Mouse (Mus musculus): ENCODE data around the gene Gnai1. TPM values are rescaled to one million over a fixed set of nuclear protein-coding genes. Genes with fewer than 3 reads are reported as not detected.

The Gnai1 gene
- polyA plus RNA-seq, 1 experiment from 2014 or later = 20.7 TPM

- Histone ChIP-seq H3K9me3 (ENCODE audit: control insufficient read depth, low read depth, low read length) (no peaks in the 10 kb centered on the region), H3K27me3 (ENCODE audit: control insufficient read depth, insufficient read depth, low read length) (no peaks in the 10 kb centered on the region), H3K4me3 (ENCODE audit: low read depth, low read length) (no peak overlapping the region), H3K4me1 (ENCODE audit: control insufficient read depth, insufficient read depth, low read length) (no peaks in the 10 kb centered on the region), H3K4me2 (replicated peaks; ENCODE audit: low read depth, low read length) (no peak overlapping the region), H3K9ac (replicated peaks; ENCODE audit: low read depth, low read length) (no peak overlapping the region), H3K36me3 (ENCODE audit: control insufficient read depth, insufficient read depth, low read length) (no peaks in the 10 kb centered on the region), H3K27ac (ENCODE audit: low read length) (no peak overlapping the region)
- ATAC-seq (ENCODE audit: insufficient number of reproducible peaks, insufficient read depth, low FRiP score, low read depth) = no peak
- WGBS = 83% methylated on average over 4 of the region's 4 CpGs
Measured at GRCm38 (mm10) chr5:18318846-18319245, 41.3 kb downstream of the Gnai1 start.

- Histone ChIP-seq H3K27me3 (ENCODE audit: control insufficient read depth, insufficient read depth, low read length) (no peaks in the 10 kb centered on the region), H3K36me3 (ENCODE audit: control insufficient read depth, insufficient read depth, low read length) (no peaks in the 10 kb centered on the region; the same call in 1 of the 2 replicates), H3K4me3 (ENCODE audit: low read depth, low read length) (no peak overlapping the region), H3K4me2 (replicated peaks; ENCODE audit: low read depth, low read length) (no peak overlapping the region), H3K4me1 (ENCODE audit: control insufficient read depth, insufficient read depth, low read length) (no peaks in the 10 kb centered on the region), H3K9ac (replicated peaks; ENCODE audit: low read depth, low read length) (no peak overlapping the region), H3K27ac (ENCODE audit: low read length) (no peak overlapping the region), H3K9me3 (ENCODE audit: control insufficient read depth, low read depth, low read length) (no peaks in the 10 kb centered on the region)
- no peak for ATAC-seq (ENCODE audit: insufficient number of reproducible peaks, insufficient read depth, low FRiP score, low read depth)
- WGBS = 25% methylated on average over 1 of the region's 1 CpGs
Measured at GRCm38 (mm10) chr5:18307229-18307804, 52.8 kb downstream of the Gnai1 start.

- Histone ChIP-seq H3K4me3 (ENCODE audit: low read depth, low read length) (no peak overlapping the region), H3K27me3 (ENCODE audit: control insufficient read depth, insufficient read depth, low read length) (no peaks in the 10 kb centered on the region), H3K27ac (ENCODE audit: low read length) (no peak overlapping the region), H3K9me3 (ENCODE audit: control insufficient read depth, low read depth, low read length) (no peaks in the 10 kb centered on the region), H3K9ac (replicated peaks; ENCODE audit: low read depth, low read length) (no peak overlapping the region), H3K4me1 (ENCODE audit: control insufficient read depth, insufficient read depth, low read length) (no peaks in the 10 kb centered on the region), H3K4me2 (replicated peaks; ENCODE audit: low read depth, low read length) (no peak overlapping the region), H3K36me3 (ENCODE audit: control insufficient read depth, insufficient read depth, low read length) (no peaks in the 10 kb centered on the region)
- WGBS = 74% methylated on average over 2 of the region's 2 CpGs
- ATAC-seq (ENCODE audit: insufficient number of reproducible peaks, insufficient read depth, low FRiP score, low read depth) = no peak
Measured at GRCm38 (mm10) chr5:18296584-18296983, 63.6 kb downstream of the Gnai1 start.

GRCm38 (mm10) chr5:18292744-18293143 lies 67.4 kb downstream of the Gnai1 start:
- H3K4me3 ChIP-seq (ENCODE audit: low read depth, low read length) = no peak overlapping the region
- no peak for ATAC-seq (ENCODE audit: insufficient number of reproducible peaks, insufficient read depth, low FRiP score, low read depth)

GRCm38 (mm10) chr5:18289530-18289929 lies 70.6 kb downstream of the Gnai1 start:
- H3K9me3 ChIP-seq (ENCODE audit: control insufficient read depth, low read depth, low read length) = no peaks in the 10 kb centered on the region

More at GRCm38 (mm10) chr5:18292744-18293143, 67.4 kb downstream of the Gnai1 start:
- Histone ChIP-seq H3K27ac (ENCODE audit: low read length) (no peak overlapping the region), H3K4me2 (replicated peaks; ENCODE audit: low read depth, low read length) (no peak overlapping the region), H3K27me3 (ENCODE audit: control insufficient read depth, insufficient read depth, low read length) (no peaks in the 10 kb centered on the region), H3K9me3 (ENCODE audit: control insufficient read depth, low read depth, low read length) (no peaks in the 10 kb centered on the region), H3K36me3 (ENCODE audit: control insufficient read depth, insufficient read depth, low read length) (no peaks in the 10 kb centered on the region), H3K9ac (replicated peaks; ENCODE audit: low read depth, low read length) (no peak overlapping the region), H3K4me1 (ENCODE audit: control insufficient read depth, insufficient read depth, low read length) (no peaks in the 10 kb centered on the region)
- WGBS = 81% methylated on average over 5 of the region's 5 CpGs

GRCm38 (mm10) chr5:18288694-18289093 lies 71.5 kb downstream of the Gnai1 start:
- Histone ChIP-seq H3K27me3 (ENCODE audit: control insufficient read depth, insufficient read depth, low read length) (no peaks in the 10 kb centered on the region), H3K27ac (ENCODE audit: low read length) (no peak overlapping the region), H3K9me3 (ENCODE audit: control insufficient read depth, low read depth, low read length) (no peaks in the 10 kb centered on the region), H3K4me1 (ENCODE audit: control insufficient read depth, insufficient read depth, low read length) (no peaks in the 10 kb centered on the region), H3K4me2 (replicated peaks; ENCODE audit: low read depth, low read length) (no peak overlapping the region), H3K36me3 (ENCODE audit: control insufficient read depth, insufficient read depth, low read length) (no peaks in the 10 kb centered on the region; the same call in 1 of the 2 replicates), H3K4me3 (ENCODE audit: low read depth, low read length) (no peak overlapping the region), H3K9ac (replicated peaks; ENCODE audit: low read depth, low read length) (no peak overlapping the region)
- no peak for ATAC-seq (ENCODE audit: insufficient number of reproducible peaks, insufficient read depth, low FRiP score, low read depth)
- WGBS = 86% methylated on average over 7 of the region's 7 CpGs

More at GRCm38 (mm10) chr5:18289530-18289929, 70.6 kb downstream of the Gnai1 start:
- H3K4me1 ChIP-seq (ENCODE audit: control insufficient read depth, insufficient read depth, low read length) = no peaks in the 10 kb centered on the region
- no peak overlapping the region for H3K4me3 ChIP-seq (ENCODE audit: low read depth, low read length)
- no peak overlapping the region for H3K9ac ChIP-seq (replicated peaks; ENCODE audit: low read depth, low read length)
- ATAC-seq (ENCODE audit: insufficient number of reproducible peaks, insufficient read depth, low FRiP score, low read depth) = no peak
- H3K27ac ChIP-seq (ENCODE audit: low read length) = no peak overlapping the region
- H3K27me3 ChIP-seq (ENCODE audit: control insufficient read depth, insufficient read depth, low read length) = no peaks in the 10 kb centered on the region
- 80% methylated on average over 4 of the region's 4 CpGs for WGBS
- H3K4me2 ChIP-seq (replicated peaks; ENCODE audit: low read depth, low read length) = no peak overlapping the region
- H3K36me3 ChIP-seq (ENCODE audit: control insufficient read depth, insufficient read depth, low read length) = no peaks in the 10 kb centered on the region; the same call in 1 of the 2 replicates

- no peaks in the 10 kb centered on the region for H3K27me3 ChIP-seq (ENCODE audit: control insufficient read depth, insufficient read depth, low read length)
- no peak overlapping the region for H3K4me3 ChIP-seq (ENCODE audit: low read depth, low read length)
- no peaks in the 10 kb centered on the region; the same call in 1 of the 2 replicates for H3K36me3 ChIP-seq (ENCODE audit: control insufficient read depth, insufficient read depth, low read length)
- H3K27ac ChIP-seq (ENCODE audit: low read length) = no peak overlapping the region
- H3K9ac ChIP-seq (replicated peaks; ENCODE audit: low read depth, low read length) = no peak overlapping the region
- 83% methylated on average over 3 of the region's 3 CpGs for WGBS
- no peaks in the 10 kb centered on the region for H3K9me3 ChIP-seq (ENCODE audit: control insufficient read depth, low read depth, low read length)
- no peak overlapping the region for H3K4me2 ChIP-seq (replicated peaks; ENCODE audit: low read depth, low read length)
- ATAC-seq (ENCODE audit: insufficient number of reproducible peaks, insufficient read depth, low FRiP score, low read depth) = no peak
- no peaks in the 10 kb centered on the region for H3K4me1 ChIP-seq (ENCODE audit: control insufficient read depth, insufficient read depth, low read length)
Measured at GRCm38 (mm10) chr5:18288079-18288478, 72.1 kb downstream of the Gnai1 start.

- Histone ChIP-seq H3K27ac (ENCODE audit: low read length) (no peak overlapping the region), H3K36me3 (ENCODE audit: control insufficient read depth, insufficient read depth, low read length) (no peaks in the 10 kb centered on the region; the same call in 1 of the 2 replicates), H3K4me2 (replicated peaks; ENCODE audit: low read depth, low read length) (no peak overlapping the region), H3K27me3 (ENCODE audit: control insufficient read depth, insufficient read depth, low read length) (no peaks in the 10 kb centered on the region), H3K9me3 (ENCODE audit: control insufficient read depth, low read depth, low read length) (no peaks in the 10 kb centered on the region), H3K4me3 (ENCODE audit: low read depth, low read length) (no peak overlapping the region), H3K9ac (replicated peaks; ENCODE audit: low read depth, low read length) (no peak overlapping the region), H3K4me1 (ENCODE audit: control insufficient read depth, insufficient read depth, low read length) (no peaks in the 10 kb centered on the region)
- 87% methylated on average over 3 of the region's 3 CpGs for whole genome bisulfite sequencing
- no peak for ATAC-seq (ENCODE audit: insufficient number of reproducible peaks, insufficient read depth, low FRiP score, low read depth)
Measured at GRCm38 (mm10) chr5:18282095-18282494, 78.1 kb downstream of the Gnai1 start.
